Mouse (Mus musculus): ENCODE measurements around the gene March8.

The March8 gene

GRCm38 (mm10) chr6:116374136-116374535, 36.3 kb downstream of the March8 start:
- DNase-seq = no peak

GRCm38 (mm10) chr6:116374618-116375017, 36.8 kb downstream of the March8 start:
- no peak for DNase-seq

DNA sequence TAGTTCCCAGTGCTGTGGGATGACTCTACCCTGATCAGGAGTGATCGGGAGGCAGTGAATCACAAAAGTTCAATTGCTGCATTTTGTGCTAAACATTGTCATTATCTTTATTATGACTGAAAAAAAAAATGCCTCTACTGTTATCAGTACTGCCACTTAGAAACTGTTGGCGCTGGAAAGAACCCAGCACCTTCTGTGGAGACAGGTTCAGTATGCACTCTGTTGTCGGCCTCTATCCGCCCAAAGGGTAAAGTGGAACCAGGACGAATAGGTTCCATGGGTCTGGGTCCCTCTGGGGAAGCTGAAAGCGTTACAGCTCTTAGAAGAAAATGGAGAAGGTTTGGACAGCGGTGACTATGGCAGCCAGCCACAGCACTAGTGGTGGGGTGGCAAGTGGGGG, 41.1 kb downstream of the March8 start:
- no peak for DNase-seq

GRCm38 (mm10) chr6:116380157-116380556, 42.3 kb downstream of the March8 start:
- DNase-seq = no peak

GRCm38 (mm10) chr6:116381605-116382004, 43.8 kb downstream of the March8 start:
- no peak for DNase-seq

- DNase-seq = peak; percentile 51
Observed at GRCm38 (mm10) chr6:116383582-116383981, 45.8 kb downstream of the March8 start.

GRCm38 (mm10) chr6:116385194-116386044, 47.6 kb downstream of the March8 start:
- DNase-seq = peak; percentile 27

DNA sequence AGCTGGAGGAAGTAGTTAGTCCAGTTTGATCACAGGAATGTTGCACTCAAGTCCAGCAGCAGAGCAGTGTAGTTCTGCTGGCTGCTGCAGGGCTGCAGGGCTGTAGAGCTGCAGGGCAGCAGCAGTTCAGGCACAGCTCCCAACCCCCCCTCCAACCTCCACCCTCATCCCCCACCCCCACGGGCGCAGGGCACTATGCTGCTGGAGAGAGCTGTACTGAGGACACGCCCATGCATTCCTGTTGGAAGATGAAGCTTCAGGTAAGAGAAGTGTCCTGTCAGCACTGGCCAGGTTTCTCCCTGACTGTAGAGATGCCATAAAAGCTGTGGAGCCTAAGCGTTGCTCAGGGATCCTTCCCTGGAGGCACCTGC, 48.2 kb downstream of the March8 start:
- DNase-seq = peak; percentile 70

DNA sequence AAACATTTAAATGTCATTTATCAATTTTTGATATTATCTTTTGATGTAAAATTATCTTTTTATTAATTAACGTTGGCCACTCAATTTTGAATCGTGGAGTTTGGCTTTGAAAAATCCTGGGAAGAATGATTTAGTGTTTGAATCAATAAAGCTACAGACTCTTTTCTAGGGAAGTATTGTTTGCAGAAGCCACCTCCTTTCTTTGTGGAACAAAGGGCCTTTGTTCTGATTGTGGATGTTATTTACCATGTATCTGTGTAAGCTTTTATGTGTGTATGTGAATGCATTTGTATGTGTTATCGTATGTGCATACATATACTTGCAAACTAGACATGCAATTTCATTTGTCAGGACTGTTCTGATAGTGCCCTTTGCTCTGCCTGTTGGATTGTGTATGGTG, 48.7 kb downstream of the March8 start:
- DNase-seq = no peak

DNA sequence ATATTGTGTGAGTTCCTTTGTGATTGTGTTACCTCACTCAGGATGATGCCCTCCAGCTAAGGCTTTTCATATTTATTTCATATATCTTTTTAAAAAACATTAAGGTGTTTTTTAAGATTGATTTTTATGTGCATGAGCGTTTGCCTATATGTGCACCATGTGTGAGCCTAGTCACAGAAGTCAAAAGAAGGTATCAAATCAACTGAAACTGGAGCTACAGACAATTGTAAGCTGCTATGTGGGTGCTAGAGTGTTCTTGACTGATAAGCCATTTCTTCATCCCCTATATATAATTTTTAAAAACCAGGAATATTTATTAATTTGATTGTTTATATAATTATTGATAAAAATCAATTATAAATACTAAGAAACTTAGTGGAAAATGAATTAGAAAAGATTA, 50.2 kb downstream of the March8 start:
- DNase-seq = no peak

- no peak for DNase-seq
Observed at GRCm38 (mm10) chr6:116389481-116389880, 51.7 kb downstream of the March8 start.

- DNase-seq = no peak
Observed at GRCm38 (mm10) chr6:116394916-116395648, 57.3 kb downstream of the March8 start.

DNA sequence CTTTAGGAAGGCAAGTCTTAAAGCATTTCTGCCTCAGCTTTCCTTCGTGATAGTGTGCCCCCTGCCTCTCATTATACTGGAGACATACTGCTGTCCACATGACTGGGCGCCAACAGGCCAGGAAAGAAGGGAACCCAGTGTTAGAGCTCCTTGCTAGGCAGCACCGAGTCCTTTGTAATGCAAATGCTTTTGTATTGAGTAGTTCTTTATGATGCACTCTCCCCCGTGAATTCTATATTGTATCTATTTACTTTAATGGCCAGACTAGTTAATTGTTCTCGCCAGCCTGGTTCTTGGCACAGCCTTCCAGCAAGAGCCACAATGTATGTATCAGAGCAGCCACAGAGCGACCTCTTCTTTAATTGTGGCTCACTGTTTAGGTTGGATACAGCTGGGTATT, 59.8 kb downstream of the March8 start:
- no peak for DNase-seq

- no peak for DNase-seq
Observed at GRCm38 (mm10) chr6:116398136-116398535, 60.3 kb downstream of the March8 start.

- DNase-seq = no peak
Observed at GRCm38 (mm10) chr6:116401746-116402423, 64.1 kb downstream of the March8 start.

DNA sequence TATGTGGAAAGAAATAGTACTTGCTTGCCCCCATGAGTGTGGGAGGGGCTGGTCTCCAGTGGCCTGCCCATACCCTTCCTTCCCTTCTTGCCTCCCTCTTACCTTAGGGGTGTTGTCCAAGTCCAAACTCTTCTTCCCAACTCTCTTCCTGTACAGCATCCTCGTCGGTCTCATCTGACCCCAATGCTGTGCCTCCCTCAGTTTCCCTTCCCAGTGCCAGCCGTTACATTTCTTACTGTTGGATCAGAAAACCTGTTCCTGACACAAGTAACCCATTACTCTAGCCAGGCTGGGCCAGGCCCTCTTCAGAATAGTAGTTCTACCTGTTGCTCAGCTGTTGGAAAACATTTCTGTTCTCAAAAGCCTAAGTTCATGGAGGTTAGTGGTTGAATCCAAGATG, 64.6 kb downstream of the March8 start:
- no peak for DNase-seq

GRCm38 (mm10) chr6:116405243-116405642, 67.4 kb downstream of the March8 start:
- DNase-seq = no peak

- DNase-seq = no peak
Observed at GRCm38 (mm10) chr6:116405715-116406114, 67.9 kb downstream of the March8 start.

- DNase-seq = no peak
Observed at GRCm38 (mm10) chr6:116406152-116406551, 68.3 kb downstream of the March8 start.

GRCm38 (mm10) chr6:116406680-116407079, 68.9 kb downstream of the March8 start:
- DNase-seq = no peak

DNA sequence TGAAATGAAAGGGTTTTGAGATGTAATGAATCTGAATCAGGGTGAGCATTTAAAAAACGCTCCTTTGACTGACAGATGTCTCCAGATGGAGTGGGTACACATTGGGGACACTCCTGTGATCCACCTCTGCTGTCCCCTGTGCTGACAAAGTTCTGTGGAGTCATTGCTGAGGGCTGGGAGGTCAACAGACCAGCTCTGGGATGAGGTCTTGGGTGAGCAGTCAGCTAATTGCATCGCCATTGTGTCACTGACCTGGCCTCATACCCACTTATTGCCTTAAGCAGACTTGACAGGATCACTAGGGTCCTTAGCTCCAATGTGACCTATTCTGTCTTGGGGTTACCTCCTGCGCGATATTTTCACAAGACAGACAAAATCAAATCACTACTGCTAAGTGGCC, 69.4 kb downstream of the March8 start:
- no peak for DNase-seq

- DNase-seq = no peak
Observed at GRCm38 (mm10) chr6:116407956-116408657, 70.3 kb downstream of the March8 start.

DNA sequence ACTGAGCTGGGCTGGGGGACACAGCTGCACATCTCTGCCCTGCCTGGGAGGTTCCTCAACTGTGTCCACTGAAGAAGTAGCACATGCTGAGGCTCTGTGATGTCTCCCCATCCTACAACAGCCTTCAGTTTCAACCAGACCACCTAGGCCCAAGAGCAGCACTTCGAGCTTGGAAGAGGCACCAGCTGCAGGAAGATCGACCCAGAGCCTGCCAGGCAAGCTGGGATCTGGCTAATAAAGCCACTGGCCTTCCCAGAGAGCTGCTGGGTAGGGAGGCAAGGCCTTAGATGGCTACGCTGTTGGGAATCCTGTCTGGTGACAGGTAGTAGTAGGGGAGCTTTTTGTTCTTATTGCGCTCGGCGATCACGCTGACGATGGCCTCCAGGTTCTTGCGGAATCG, 72.6 kb downstream of the March8 start:
- DNase-seq = no peak
